Mouse (Mus musculus): ENCODE results near the gene Olfr923. TPM values are rescaled to one million over a fixed set of nuclear protein-coding genes. Genes with fewer than 3 reads are reported as not detected.
"Not testable (repeated sequence)": the region's sequence is repeated elsewhere in the genome, so short reads cannot be mapped to it uniquely, and the experiment has no call there.

Gene Olfr923
- not detected in 2 replicates for polyA plus RNA-seq (2015; fragmentation: Nextera tagmentation; extraction: Ambion mirVana)

DNA sequence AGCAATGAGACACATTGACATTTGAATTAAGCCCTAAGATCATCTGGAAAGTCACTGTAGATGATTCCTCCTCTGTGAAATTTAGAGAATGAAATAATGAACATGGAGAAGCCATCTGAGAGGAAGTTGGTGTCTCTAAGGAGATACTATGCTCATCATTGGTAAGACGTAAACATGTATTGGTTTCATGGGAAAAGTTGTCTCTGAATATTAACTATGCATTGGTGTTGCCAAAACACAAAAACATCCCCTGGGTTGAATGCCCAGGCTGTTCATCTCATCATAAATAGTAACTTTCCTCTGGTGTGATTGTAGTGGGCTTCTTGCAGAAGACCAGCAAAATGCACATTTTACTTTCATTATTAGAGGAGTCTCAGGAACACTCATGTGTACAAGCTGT is at the start of gene Olfr923:
Gene Olfr923, plus strand, starts transcription at position 301 of the 400 bp plus-strand sequence.
- Histone ChIP-seq H3K4me3 (ENCODE audit: low read length) (no peak within 1 kb of the TSS), H3K36me3 (ENCODE audit: control insufficient read depth, insufficient read depth, low read length) (no peaks in the 10 kb centered on the region), H3K4me1 (replicated peaks; ENCODE audit: control insufficient read depth, insufficient read depth, low read length) (no peaks in the 10 kb centered on the region), H3K27ac (ENCODE audit: low read length) (no peak within 1 kb of the TSS), H3K4me2 (ENCODE audit: low read depth, low read length) (no peak within 1 kb of the TSS), H3K27me3 (ENCODE audit: control insufficient read depth, insufficient read depth, low read depth, low read length) (no peaks in the 10 kb centered on the region), H3K9ac (ENCODE audit: low read length) (no peak within 1 kb of the TSS), H3K9me3 (ENCODE audit: control insufficient read depth, low read length) (no peaks in the 10 kb centered on the region)
- WGBS, result 74% methylated on average over 1 of the region's 1 CpGs
- ATAC-seq (ENCODE audit: low read depth), result no peak

GRCm38 (mm10) chr9:38792689-38793088 is 33.7 kb upstream of the Olfr923 start:
- 74% methylated on average over 2 of the region's 2 CpGs for WGBS
- no peaks in the 10 kb centered on the region for H3K36me3 ChIP-seq (ENCODE audit: control insufficient read depth, insufficient read depth, low read length)

DNA sequence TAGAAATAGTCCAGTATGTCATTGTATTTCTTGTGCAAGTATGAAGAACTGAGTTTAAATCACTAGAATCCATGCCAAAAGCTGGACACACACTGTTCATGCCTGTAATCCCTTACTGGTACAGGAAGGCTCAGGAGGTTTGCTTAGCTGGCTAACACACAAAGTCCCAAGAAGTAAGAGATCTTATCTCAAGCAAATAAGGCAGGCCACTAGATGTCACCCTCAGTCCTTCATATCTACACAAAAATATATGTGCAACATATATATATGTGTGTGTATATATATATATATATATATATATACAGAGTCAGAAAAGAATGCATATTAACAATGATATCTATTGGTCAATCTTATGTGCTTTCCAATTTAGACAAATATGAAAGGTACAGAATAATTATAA is 20.6 kb upstream of the Olfr923 start:
- H3K4me1 ChIP-seq (replicated peaks; ENCODE audit: control insufficient read depth, insufficient read depth, low read length), result no peaks in the 10 kb centered on the region
- no peak overlapping the region for H3K9ac ChIP-seq (ENCODE audit: low read length)
- no peak overlapping the region for H3K27ac ChIP-seq (ENCODE audit: low read length)
- no peaks in the 10 kb centered on the region for H3K36me3 ChIP-seq (ENCODE audit: control insufficient read depth, insufficient read depth, low read length)
- no peak for ATAC-seq (ENCODE audit: low read depth)
- H3K9me3 ChIP-seq (ENCODE audit: control insufficient read depth, low read length), result no peaks in the 10 kb centered on the region
- no peaks in the 10 kb centered on the region for H3K27me3 ChIP-seq (ENCODE audit: control insufficient read depth, insufficient read depth, low read depth, low read length)
- H3K4me3 ChIP-seq (ENCODE audit: low read length), result no peak overlapping the region
- no peak overlapping the region for H3K4me2 ChIP-seq (ENCODE audit: low read depth, low read length)

More at GRCm38 (mm10) chr9:38792689-38793088, 33.7 kb upstream of the Olfr923 start:
- no peak overlapping the region for H3K27ac ChIP-seq (ENCODE audit: low read length)
- H3K9ac ChIP-seq (ENCODE audit: low read length), result no peak overlapping the region
- no peaks in the 10 kb centered on the region for H3K27me3 ChIP-seq (ENCODE audit: control insufficient read depth, insufficient read depth, low read depth, low read length)
- H3K4me2 ChIP-seq (ENCODE audit: low read depth, low read length), result no peak overlapping the region
- no peaks in the 10 kb centered on the region for H3K4me1 ChIP-seq (replicated peaks; ENCODE audit: control insufficient read depth, insufficient read depth, low read length)
- H3K4me3 ChIP-seq (ENCODE audit: low read length), result no peak overlapping the region
- ATAC-seq (ENCODE audit: low read depth), result no peak
- no peaks in the 10 kb centered on the region for H3K9me3 ChIP-seq (ENCODE audit: control insufficient read depth, low read length)

DNA sequence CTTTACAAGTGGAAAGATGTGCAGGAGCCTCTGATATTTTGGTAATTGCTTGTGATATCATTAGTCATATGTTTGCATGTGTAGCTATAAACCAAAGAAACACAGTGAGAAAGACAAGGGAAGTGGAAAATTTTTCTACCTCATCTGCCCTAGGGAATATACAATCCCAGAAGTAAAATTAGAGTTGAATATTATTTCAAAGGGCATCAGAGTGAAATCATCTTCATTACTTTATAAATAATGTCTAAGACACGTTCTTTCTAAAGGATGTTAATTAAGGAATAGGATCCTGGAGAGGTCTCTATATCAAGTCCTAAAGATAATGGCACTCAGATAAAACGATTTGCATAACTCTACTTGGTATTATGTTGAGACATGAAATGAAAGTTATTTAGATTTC is 12.0 kb upstream of the Olfr923 start, which contains the start of gene Olfr922:
Gene Olfr922, plus strand, starts transcription at position 301 of the 400 bp plus-strand sequence.
- WGBS, result 50% methylated on average over 2 of the region's 2 CpGs
- Histone ChIP-seq H3K4me1 (replicated peaks; ENCODE audit: control insufficient read depth, insufficient read depth, low read length) (no peaks in the 10 kb centered on the region), H3K9me3 (ENCODE audit: control insufficient read depth, low read length) (no peaks in the 10 kb centered on the region), H3K36me3 (ENCODE audit: control insufficient read depth, insufficient read depth, low read length) (no peaks in the 10 kb centered on the region), H3K4me3 (ENCODE audit: low read length) (no peak within 1 kb of the TSS), H3K27me3 (ENCODE audit: control insufficient read depth, insufficient read depth, low read depth, low read length) (no peaks in the 10 kb centered on the region), H3K4me2 (ENCODE audit: low read depth, low read length) (no peak within 1 kb of the TSS), H3K9ac (ENCODE audit: low read length) (no peak within 1 kb of the TSS), H3K27ac (ENCODE audit: low read length) (no peak within 1 kb of the TSS)
- ATAC-seq (ENCODE audit: low read depth), result no peak

DNA sequence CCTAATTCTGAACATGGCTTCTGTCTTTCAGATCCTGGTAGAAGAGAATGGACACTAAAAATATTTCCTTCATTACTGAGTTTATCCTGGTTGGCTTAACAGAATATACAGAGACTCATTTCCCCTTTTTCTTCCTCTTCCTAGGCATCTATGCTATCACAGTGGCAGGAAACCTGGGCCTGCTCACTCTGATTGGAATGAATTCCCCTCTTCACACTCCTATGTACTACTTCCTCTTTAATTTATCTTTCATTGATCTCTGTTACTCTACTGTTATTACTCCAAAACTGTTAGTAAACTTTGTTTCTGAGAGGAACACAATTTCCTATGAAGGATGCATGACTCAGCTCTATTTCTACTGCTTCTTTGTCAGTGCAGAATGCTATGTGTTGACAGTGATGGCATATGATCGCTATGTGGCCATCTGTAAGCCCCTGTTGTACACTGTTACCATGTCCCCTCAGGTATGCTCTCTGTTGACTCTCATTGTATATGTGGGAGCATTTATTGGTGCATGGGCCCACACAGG is 10.8 kb upstream of the Olfr923 start:
- no peak for ATAC-seq (ENCODE audit: low read depth)
- no peaks in the 10 kb centered on the region for H3K9me3 ChIP-seq (ENCODE audit: control insufficient read depth, low read length)
- H3K36me3 ChIP-seq (ENCODE audit: control insufficient read depth, insufficient read depth, low read length), result no peaks in the 10 kb centered on the region
- no peak overlapping the region for H3K4me3 ChIP-seq (ENCODE audit: low read length)
- H3K4me2 ChIP-seq (ENCODE audit: low read depth, low read length), result no peak overlapping the region
- whole genome bisulfite sequencing, result 66% methylated on average over 1 of the region's 1 CpGs
- H3K4me1 ChIP-seq (replicated peaks; ENCODE audit: control insufficient read depth, insufficient read depth, low read length), result no peaks in the 10 kb centered on the region
- H3K9ac ChIP-seq (ENCODE audit: low read length), result no peak overlapping the region
- H3K27ac ChIP-seq (ENCODE audit: low read length), result no peak overlapping the region
- no peaks in the 10 kb centered on the region for H3K27me3 ChIP-seq (ENCODE audit: control insufficient read depth, insufficient read depth, low read depth, low read length)

DNA sequence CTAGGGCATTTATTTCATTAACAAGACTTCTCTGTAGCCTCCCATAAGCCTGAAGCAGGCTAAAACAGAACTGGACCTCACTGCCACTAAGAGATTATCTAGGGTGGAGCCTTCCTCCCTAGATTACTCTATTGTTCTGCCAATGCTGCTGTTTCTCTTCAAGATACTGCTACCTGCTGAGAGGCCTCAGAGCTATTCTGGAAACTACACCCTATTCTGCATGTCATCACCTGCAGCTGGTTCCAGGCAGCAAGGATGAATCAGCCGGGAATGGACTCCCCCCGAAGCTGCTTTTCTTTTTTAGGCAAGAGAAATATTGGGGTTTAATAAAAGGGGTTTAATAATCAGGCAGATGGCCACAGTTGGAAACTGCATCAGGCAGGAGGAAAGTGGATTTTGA is 6.7 kb downstream of the Olfr923 start:
- Histone ChIP-seq H3K9me3 (ENCODE audit: control insufficient read depth, low read length) (no peaks in the 10 kb centered on the region), H3K36me3 (ENCODE audit: control insufficient read depth, insufficient read depth, low read length) (no peaks in the 10 kb centered on the region), H3K4me1 (replicated peaks; ENCODE audit: control insufficient read depth, insufficient read depth, low read length) (no peaks in the 10 kb centered on the region), H3K27me3 (ENCODE audit: control insufficient read depth, insufficient read depth, low read depth, low read length) (no peaks in the 10 kb centered on the region), H3K27ac (ENCODE audit: low read length) (no peak overlapping the region), H3K4me2 (ENCODE audit: low read depth, low read length) (no peak overlapping the region), H3K9ac (ENCODE audit: low read length) (no peak overlapping the region), H3K4me3 (ENCODE audit: low read length) (no peak overlapping the region)
- no peak for ATAC-seq (ENCODE audit: low read depth)
- 74% methylated on average over 2 of the region's 2 CpGs for WGBS

GRCm38 (mm10) chr9:38844149-38844548 is 17.8 kb downstream of the Olfr923 start, which contains the start of gene Olfr924:
Gene Olfr924, plus strand, starts transcription at chr9:38844449.
- Histone ChIP-seq H3K4me2 (ENCODE audit: low read depth, low read length) (no peak within 1 kb of the TSS), H3K27ac (ENCODE audit: low read length) (no peak within 1 kb of the TSS), H3K4me3 (ENCODE audit: low read length) (no peak within 1 kb of the TSS), H3K36me3 (ENCODE audit: control insufficient read depth, insufficient read depth, low read length) (no peaks in the 10 kb centered on the region), H3K4me1 (replicated peaks; ENCODE audit: control insufficient read depth, insufficient read depth, low read length) (no peaks in the 10 kb centered on the region), H3K9me3 (ENCODE audit: control insufficient read depth, low read length) (no peaks in the 10 kb centered on the region), H3K27me3 (ENCODE audit: control insufficient read depth, insufficient read depth, low read depth, low read length) (no peaks in the 10 kb centered on the region), H3K9ac (ENCODE audit: low read length) (no peak within 1 kb of the TSS)
- 83% methylated on average over 1 of the region's 1 CpGs for WGBS
- no peak for ATAC-seq (ENCODE audit: low read depth)

DNA sequence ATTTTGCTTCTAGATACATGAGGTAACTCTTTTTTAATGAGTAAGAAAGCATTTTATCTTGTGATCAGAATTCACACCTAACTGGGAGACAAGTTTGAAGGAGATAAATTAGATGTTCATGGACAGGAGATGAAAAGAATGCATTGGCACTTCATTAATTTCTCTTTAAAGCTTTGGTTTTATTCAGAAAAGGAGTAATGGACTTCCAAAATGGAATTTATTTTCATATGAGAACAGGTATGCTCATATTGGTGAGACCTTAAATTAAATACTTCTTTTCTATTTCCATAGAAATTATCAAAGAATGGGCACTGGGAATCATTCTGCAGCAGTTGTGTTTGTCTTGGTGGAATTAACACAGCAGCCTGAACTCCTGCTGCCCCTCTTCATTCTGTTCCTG is 28.4 kb downstream of the Olfr923 start, which contains the start of gene Olfr26:
Gene Olfr26, plus strand, starts transcription at position 301 of the 400 bp plus-strand sequence.
- Histone ChIP-seq H3K9me3 (ENCODE audit: control insufficient read depth, low read length) (no peaks in the 10 kb centered on the region), H3K27ac (ENCODE audit: low read length) (no peak within 1 kb of the TSS), H3K9ac (ENCODE audit: low read length) (no peak within 1 kb of the TSS)

DNA sequence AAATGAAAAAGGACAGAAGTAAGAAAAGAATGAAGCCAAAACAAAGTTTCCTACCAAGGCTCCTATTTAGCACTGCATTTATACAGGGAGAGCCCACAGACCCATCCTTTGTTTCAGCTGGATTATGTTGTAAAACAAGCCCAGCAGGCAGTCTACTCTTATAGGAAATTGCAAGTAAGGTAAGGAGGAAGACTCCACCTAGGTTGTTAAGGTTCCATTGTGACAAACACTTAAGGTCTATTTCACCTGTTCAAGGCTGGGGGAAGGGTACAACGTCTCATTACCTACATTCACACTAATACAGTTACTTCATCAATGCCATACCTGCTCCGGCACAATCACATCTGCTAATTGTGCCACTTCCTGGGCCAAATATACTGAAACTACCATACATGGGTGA is 48.5 kb downstream of the Olfr923 start:
- H3K4me3 ChIP-seq (ENCODE audit: low read length); H3K27me3 ChIP-seq (ENCODE audit: control insufficient read depth, insufficient read depth, low read depth, low read length); ATAC-seq (ENCODE audit: low read depth); H3K4me2 ChIP-seq (ENCODE audit: low read depth, low read length); H3K9me3 ChIP-seq (ENCODE audit: control insufficient read depth, low read length); H3K36me3 ChIP-seq (ENCODE audit: control insufficient read depth, insufficient read depth, low read length); H3K9ac ChIP-seq (ENCODE audit: low read length); H3K27ac ChIP-seq (ENCODE audit: low read length); H3K4me1 ChIP-seq (replicated peaks; ENCODE audit: control insufficient read depth, insufficient read depth, low read length): not testable (repeated sequence)
- 52% methylated on average over 2 of the region's 2 CpGs for WGBS

More for the DNA sequence above, 28.4 kb downstream of the Olfr923 start, which contains the start of gene Olfr26:
- no peak within 1 kb of the TSS for H3K4me3 ChIP-seq (ENCODE audit: low read length)
- no peaks in the 10 kb centered on the region for H3K27me3 ChIP-seq (ENCODE audit: control insufficient read depth, insufficient read depth, low read depth, low read length)
- no peaks in the 10 kb centered on the region for H3K36me3 ChIP-seq (ENCODE audit: control insufficient read depth, insufficient read depth, low read length)
- no peak for ATAC-seq (ENCODE audit: low read depth)
- no peaks in the 10 kb centered on the region for H3K4me1 ChIP-seq (replicated peaks; ENCODE audit: control insufficient read depth, insufficient read depth, low read length)
- no peak within 1 kb of the TSS for H3K4me2 ChIP-seq (ENCODE audit: low read depth, low read length)

GRCm38 (mm10) chr9:38876826-38877225 is 50.5 kb downstream of the Olfr923 start, which contains the start of gene Olfr926:
Gene Olfr926, plus strand, starts transcription at chr9:38877126.
- Histone ChIP-seq H3K9ac (ENCODE audit: low read length) (no peak within 1 kb of the TSS), H3K4me3 (ENCODE audit: low read length) (no peak within 1 kb of the TSS), H3K9me3 (ENCODE audit: control insufficient read depth, low read length) (no peaks in the 10 kb centered on the region; the same call in 1 of the 2 replicates), H3K27ac (ENCODE audit: low read length) (no peak within 1 kb of the TSS), H3K4me1 (replicated peaks; ENCODE audit: control insufficient read depth, insufficient read depth, low read length) (no peaks in the 10 kb centered on the region), H3K36me3 (ENCODE audit: control insufficient read depth, insufficient read depth, low read length) (no peaks in the 10 kb centered on the region), H3K27me3 (ENCODE audit: control insufficient read depth, insufficient read depth, low read depth, low read length) (no peaks in the 10 kb centered on the region), H3K4me2 (ENCODE audit: low read depth, low read length) (no peak within 1 kb of the TSS)
- WGBS, result 68% methylated on average over 2 of the region's 2 CpGs
- ATAC-seq (ENCODE audit: low read depth), result no peak
